Mouse (Mus musculus) megakaryocyte progenitor cell, adult 5-6 weeks (primary cell): ENCODE results near the gene Brdt. TPM values are rescaled to one million over a fixed set of nuclear protein-coding genes. Genes with fewer than 3 reads are reported as not detected.
A peak's percentile ranks its signal among the peaks of the same experiment; 100 is the strongest.

Experiments
- ATAC-seq: replicated peaks from 2 replicates; pipeline ENCODE4 v1.8.0; 2016; ENCODE audit warnings: mild to moderate bottlenecking, moderate TSS enrichment, inconsistent platforms; ENCODE audit not compliant: poor library complexity
- total RNA-seq, 2 experiments: library from RNA; stranded (forward) in 1 of 2; stranded (reverse) in 1 of 2; fragments of 157-497, 149-512 nt in 1 of 2; fragments of 200-1000 nt in 1 of 2; gene quantifications; 2 replicates each; pipeline versions ENCODE4 v1.2.3 to v1.2.4; 2015 to 2017

Brdt gene
- total RNA-seq (2015), result 0.05 and 0.68 TPM in 2 replicates
- 0.30 and 0.58 TPM in 2 replicates for total RNA-seq (2017)

DNA sequence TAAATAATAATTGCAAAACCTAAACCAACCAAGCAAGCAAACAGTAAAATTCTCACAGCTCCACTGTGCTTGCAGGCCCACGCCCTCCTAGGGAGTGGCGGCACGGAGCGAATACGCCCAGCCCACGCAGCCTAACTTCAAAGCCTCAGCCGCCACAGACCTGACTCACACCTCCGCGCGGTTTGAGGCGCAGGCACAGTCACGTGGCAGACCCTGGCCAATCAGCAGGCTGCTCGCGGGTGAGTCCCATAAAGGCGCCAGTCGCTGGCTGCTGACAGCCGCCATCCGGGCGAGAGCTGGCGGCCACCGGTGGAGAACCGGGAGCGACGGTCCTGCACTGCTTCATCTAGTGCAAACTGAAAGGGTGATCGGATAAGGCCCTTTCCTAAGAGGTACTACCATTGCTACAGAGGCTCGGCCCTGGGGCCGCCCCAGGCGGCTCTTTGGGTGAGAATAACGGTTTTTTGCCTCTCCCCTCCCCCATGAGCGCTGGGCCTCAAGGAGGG is at the start of gene Brdt:
TSS of gene Brdt (plus strand) at position 244 of the 506 bp plus-strand sequence.
- ATAC-seq, result no peak

DNA sequence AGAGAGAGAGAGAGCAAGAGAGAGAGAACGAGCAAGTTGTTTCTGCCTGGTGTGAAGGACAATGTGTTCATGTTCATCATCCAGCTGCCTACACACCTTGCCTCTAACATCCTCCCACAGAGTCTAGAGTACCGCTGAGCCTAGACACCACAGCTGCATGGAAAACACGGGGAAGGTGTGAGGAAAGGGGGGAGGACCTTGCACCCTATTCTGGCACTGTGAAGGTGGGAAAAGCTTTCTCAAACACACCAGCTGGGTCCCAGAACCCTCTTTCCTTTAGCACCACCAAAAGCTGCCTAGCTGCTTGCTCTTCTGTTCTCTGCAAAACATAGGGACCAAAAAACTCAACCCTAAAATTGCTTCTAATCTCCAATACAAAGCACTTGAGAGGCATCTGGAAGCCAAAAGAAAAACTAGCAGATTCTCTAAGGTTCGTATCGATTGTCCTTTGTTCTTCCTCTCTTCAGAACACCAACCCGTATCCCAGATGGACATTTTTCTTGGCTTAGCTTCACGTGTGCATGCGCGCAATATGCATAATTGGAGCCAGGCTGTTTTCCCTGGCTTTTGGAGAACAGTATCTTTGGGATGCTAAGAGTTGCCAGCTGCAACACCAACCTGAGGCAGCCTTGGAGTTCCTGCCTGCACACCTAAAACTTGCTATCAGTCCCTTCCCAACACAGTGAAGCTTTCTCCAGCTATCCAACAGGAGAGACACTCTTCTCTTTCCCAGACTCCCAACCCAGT is 48.2 kb upstream of the Brdt start:
- ATAC-seq, result no peak

DNA sequence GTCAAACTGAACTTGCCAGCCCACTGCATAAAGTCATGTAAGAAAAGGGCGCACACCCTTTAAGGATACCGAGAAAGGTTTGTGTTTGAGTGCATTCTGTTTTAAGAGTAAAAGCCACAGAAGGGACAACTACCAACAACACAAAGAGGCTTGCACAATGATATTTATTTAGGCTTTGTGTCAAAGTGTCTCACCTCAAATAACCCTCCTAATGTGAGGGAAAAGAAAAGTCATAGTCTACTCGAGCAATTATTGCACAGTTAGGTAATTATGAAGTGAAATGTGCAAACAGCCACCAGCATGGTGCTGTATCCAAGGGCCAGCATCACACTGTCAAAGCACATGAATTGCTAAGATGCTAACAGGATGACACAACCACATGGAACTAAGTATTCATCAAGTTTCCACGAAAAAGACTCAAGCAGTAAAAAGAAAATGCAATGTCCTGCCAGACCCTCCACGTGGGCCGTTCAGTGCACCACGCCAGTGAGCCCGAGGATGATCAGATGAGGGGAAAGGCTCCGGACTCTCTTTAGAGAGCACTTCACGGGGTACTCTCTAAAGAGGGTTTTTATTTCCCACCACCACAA is 46.9 kb upstream of the Brdt start:
- ATAC-seq, result no peak

DNA sequence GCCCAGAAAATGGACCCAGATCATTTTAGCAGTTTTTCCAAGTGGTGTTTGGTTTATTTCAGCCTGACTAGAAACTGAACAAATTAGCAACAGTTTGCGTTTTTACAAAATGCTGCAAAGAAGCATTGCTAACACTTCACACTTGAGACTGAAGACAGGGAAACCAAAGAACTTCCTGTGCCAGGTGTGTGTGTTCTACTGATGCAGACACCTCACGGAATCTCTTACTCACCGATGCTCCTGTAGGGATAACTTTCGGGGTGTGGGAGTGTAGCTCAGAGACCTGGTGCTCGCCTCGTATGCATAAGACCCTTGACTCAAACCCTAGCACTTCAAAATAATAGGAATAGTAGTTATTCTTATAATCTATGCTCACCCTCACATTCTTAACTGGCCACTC is 45.4 kb upstream of the Brdt start:
- no peak for ATAC-seq

DNA sequence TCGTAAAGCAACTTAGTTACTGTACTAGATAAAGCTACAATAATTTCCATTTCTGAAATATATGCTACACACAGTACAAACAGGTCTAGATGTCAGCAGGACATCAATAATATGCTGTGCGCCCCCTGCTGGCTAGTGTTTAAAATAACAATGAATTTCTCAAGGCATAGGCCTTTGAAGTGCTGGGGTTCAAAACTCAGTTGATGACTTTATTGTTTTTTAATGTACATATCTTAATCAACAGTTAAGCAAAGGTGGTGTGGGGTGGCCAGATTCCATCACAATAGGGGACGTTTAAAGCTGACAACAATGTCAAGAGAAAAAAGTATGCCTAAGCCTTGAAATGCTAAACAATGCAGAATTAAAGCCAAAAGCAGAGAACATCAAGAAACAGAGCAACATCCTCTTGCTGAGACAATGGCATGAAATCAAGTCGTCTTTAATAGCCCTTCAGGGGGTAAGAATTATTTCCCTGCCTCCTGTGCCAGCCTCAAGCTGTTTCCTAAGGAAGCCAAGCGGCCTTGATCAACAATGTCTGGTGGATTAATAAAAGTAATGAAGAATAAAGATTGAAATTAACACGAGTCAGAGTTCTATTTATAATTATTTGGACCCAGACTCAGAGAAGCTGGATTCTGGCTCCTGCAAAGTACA is 43.6 kb upstream of the Brdt start:
- peak; percentile 55 for ATAC-seq

DNA sequence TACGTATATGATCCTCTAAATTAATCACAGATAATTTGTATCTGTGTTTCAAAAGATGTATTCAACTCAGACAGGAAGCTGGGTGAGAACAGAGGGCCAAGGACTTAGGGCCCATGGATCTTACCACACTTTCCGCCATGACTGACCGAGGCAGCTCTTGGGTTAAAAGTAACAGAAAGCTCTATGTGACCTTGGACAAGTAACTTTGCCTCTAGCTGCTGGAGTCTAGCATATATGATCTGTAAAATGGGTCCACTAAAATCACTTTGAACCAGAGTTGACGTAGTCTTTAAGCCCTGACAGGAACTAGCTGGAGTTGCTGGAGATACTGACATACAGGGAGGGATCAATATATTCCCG is 43.1 kb upstream of the Brdt start:
- no peak for ATAC-seq

DNA sequence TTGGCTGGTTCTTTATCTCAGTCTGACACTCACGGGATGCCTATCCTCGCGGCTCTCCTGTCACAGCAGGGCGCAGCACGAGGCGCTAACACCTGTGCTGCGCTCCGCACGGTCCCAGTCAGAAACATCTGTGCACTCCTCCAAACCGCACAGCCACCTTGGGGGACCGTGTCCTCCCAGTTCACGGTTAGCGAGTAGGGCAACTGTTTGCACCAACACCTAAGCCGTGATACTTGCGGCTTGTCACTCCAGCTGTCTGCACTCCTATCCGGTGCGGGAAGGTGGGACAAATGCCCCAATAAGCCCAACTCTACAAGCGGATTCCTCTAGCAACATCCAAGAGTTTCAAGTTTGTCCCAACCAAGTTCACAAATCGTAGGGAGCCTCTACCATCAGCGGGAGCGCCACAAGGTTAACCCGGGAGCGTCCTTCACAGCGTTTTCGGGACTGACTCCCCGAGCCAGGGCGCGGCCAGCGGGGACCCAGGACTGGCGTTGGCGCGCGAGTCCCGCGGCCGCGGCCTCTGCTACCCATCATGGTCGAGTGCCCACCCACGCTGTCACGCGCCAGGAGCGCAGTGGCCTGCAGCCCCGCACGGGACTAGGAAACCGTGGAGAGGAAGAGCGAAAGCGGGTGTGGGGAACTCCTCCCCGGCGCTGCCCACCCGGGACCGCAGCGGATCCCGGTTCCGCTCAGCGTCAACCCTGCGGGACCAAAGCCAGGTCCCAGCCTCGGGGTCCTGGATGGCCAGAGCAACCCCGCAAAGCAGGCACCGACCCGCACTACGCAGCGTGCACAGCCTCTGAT is 42.3 kb upstream of the Brdt start:
- peak; percentile 64 for ATAC-seq

DNA sequence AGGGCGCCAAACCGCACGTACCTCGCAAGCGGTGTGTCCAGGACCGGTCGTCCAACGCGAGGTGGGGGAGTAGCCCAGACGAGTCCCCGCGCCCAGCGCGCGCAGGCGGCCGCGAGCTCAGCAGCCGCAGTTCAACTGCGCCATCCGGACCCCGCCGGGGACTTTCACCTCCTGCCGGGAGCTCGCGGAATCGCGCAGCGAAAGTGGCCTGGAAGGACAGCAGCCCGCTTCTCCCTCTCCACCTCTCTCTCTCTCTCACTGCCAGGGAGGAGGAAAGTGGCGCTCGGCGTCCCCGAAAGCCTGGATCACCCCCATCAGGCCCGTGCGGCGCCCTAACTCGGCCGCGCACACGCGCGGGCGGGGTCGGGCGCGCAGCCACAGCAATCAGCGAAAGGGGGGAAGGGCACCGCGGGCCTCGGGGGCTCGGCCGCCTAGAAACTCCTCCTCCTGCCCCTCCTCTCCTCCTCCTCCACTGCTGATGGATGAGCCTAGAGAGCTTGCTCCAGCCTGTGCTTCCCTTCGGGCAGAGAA is 41.7 kb upstream of the Brdt start, which contains the start of gene Tgfbr3:
TSS of gene Tgfbr3 (minus strand) at position 396 of the 531 bp plus-strand sequence.
- ATAC-seq, result peak; percentile 68

DNA sequence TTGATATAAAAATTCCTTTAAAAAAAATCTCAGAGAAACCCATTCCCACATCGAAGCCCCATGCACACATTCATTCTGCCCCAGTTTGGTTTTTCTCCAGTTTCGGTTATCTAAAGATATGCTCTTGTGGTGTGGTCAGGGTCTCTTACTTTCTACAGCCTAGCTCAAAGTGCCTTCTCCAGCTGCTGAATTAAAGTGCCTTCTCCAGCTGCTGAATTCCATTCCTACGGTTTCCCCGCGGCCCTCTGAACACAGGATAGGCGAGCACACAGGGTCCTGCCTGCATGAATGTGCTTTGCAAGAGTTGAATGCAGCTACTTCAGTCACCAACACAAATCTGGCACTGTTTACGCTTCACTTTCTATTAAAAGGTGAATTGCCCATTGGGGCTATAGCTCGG is 41.0 kb upstream of the Brdt start:
- no peak for ATAC-seq

DNA sequence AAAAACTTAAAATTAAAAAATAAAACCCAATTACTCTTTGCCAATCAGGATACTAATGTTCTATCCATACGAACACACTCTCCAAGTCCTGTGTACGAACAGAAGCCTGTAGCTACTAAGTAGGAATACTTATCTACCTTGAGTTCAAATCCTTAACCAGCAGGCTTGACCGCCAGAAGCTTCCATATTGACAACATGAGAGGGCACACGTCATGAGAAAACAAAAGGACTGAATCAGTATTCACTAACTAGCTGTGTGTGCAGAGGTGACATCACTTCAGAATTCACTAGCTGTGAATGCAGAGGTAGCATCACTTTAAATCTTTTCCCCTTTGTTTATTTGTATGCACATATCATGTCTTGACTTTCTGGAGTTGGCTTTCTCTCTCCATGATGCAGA is 36.9 kb upstream of the Brdt start:
- ATAC-seq, result no peak

DNA sequence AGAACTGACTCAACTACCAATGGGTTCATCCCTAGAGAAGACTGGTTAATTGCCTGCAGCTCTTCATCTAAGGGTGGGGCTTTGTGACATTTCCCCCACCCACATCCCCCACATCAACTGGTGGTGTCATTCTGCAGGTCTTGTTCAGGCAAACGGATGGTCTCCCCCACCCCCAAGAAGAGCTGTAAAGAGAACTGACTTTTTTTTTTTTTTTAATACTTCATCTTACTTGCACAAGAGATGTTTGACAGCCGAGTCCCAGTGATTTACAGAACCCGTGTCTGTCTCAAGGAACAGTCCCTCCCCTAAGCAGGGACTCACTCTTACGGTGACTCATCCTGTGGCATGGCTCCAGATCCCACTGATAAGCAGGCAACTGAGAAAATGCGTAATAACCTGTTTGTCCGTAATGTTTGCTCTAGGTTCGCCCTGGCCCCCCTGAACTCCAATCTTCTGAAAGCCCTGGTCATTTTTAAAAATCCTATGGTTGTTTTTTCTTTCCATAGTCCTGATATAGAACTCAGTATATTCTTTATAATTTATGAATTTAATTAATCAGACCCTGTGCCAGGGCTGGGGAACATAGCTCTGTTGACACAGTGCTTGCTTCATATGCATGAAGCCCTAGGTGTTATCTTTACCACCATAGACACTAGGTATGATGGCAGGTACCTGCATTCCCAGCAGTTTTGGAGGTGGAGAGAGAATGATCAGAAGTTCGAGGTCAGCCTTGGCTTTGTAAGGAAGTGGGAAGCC is 35.7 kb upstream of the Brdt start:
- ATAC-seq, result peak; percentile 77

DNA sequence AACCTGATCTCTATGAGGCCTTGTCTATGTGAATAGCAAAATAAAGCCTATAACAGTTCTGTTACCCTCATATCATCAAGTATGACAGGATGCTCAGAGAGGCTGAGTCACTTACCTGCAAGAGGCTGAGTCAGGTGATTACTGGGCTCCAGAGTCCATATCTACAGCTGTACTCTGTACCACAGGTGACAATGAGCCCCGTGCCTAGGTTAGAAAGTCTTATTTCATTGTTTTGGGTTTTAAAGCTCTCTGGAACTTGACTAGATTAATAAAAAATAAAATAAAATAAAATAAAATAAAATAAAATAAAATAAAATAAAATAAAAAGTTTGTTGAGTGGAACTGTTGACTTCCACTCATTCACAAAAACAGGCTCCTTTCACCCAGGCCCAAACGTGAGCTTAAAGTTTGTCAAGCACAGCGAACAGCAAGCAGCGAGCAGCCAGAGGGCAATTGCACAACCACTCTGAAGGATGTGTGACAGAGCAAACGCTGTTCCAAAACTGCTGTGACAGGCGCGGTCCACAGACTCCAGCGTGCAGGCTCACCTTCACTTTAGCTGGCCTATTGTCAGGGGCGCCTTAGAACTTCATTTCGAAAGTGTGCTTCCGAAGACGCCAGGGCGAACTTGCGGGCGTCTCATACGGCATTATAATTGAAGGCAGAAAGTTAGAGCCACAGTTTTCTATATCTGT is 35.0 kb upstream of the Brdt start:
- ATAC-seq, result peak; percentile 58

DNA sequence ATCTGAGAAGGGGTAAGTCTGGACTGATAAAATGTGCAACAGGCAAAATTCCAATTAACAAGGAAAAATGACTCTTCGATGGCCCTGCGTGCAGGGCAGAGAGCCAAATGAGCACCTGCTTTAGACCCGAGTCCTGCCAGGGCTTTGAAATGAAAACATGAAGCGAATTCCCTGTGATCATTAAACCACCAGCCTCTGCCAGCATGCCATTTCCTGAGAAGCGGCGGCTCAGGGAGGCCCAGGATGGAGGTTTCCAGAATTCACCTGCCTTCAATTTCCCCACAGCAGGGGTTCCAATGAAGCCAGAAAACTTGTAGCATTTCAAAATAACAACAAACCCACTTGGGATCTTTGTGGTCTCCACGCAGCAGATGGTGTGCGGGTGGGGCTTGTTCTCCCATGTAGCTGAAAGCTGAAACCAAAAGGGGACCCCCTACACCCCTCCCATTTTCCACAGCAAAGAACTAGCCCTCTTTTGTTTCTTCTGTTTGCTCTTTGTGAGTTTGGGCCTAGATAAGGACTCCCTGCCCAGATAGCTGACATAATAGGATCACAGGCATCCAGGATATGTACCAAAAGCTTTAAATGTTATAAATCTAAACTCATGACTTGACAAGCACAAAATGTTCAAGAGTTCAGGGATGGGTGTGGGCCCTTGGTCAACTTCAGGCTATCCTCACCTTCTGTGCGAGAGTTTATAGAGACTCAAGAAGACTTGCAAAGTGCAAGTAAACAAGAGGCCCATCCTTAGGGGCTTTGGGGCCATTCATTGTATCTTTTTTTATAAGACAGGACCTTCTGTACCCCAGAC is 34.2 kb upstream of the Brdt start:
- no peak for ATAC-seq

DNA sequence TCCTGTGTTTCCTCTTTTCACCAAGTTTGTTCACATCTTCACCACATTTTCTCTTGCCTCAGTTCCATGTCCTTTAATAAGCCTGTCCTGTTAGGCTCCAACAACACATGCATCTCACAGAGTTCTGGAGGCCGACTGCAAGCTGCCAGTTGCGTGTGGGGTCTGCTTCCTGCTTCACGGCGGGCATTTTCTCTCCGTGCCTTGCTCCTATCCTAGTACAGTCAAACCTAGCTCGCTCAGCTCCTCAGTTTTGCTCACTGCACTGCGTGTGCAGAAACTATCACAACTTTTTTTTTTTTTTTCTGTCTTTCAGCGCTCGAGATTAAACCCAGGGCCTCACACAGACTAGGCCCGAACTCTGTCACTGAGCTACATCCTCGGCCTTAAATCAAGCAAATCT is 32.1 kb upstream of the Brdt start:
- no peak for ATAC-seq

DNA sequence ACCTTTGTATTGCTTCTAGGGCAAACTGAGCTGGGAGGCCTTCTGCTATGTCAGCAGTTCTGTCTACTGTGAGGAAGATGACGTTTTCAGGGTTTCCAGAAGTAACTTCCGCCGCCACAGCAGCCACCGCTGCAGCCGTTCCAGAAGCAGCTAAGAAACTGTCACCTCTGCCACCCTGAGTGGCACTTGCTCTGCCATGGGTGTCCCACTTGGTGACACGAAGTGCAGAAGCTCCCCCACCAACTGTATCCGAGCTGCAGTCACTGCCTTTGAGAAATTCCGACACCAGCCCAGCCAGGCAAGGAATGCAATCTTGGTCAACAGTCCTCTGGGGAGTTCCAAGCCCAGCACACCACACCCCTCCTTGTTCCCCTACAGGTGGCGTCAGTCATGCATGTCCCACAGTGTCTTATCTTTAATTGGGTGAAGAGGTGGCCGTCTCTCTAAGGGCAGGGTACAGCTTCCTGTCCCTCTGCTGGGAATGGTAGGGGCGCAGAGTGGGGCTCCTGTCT is 27.6 kb upstream of the Brdt start:
- ATAC-seq, result peak; percentile 79

DNA sequence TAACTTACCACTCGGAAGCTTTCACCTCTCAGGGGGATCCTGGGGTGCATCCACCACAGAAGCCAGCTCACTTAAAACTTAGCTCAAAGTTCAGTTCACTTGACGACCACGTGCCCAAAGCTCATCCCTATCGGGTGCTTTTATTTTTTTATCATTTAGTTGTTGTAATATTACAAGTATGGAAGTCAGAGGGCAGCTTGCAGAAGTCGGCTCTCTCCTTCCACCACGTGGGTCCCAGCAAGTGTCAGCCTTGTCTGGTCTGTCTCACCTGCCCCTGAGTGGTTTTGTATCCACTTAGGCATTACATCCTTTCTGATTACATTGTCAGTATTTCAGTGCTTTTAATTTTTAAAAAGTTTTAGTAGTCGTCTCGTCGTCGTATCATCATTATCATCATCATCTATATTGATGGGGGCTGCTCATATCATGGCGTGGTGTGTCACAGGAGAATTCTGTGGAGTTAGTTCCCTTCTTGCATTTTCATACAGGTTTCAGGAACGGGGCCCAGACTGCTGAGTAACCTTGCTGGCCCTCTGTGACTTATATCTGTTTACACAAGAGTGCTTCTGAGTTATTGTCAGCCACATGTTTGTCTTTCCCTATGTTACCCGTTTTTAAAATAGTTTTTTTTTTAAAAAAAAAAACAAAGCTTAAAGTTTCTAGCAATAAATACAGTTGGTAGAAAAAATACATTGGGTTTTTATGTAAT is 26.7 kb upstream of the Brdt start:
- no peak for ATAC-seq

DNA sequence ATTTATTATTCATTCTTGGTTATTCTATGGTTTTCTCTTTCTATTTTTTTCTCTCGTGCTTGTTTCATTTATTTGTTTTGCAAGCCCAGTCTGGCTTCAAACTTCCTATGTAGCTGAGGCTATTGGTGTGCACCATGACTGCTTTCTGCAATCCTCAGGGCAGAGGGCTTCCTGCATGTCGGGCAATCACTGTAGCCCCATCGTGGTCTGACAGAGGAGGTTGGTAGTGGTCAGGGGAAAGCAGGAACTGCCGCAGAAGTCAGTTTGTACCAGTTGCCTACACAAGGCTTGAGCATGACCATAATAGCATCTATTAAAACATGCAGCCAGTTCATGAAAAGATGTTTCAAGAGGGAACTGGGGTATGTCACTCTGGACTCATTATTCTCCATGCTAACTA is 23.5 kb upstream of the Brdt start:
- ATAC-seq, result peak; percentile 58

DNA sequence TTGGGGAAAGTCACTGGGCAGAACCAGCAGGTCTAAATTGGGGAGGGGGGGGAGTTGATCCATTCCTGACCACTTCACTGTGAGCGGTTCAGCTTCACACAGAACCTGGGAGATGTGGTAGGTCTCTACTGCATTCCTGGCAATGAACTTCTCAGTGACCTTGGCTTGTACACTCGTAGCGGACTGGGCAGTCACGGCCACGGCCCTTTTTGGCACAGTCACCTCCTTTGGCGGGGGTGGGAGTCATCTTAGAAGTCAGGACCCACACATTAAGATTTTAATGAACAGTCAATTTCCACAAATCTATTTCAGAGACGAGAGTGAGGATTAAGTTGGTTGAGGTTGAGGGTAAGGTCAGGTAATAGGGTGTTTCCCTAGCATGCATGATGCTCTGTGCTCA is 13.8 kb upstream of the Brdt start:
- no peak for ATAC-seq
